In the genomic region with DNA sequence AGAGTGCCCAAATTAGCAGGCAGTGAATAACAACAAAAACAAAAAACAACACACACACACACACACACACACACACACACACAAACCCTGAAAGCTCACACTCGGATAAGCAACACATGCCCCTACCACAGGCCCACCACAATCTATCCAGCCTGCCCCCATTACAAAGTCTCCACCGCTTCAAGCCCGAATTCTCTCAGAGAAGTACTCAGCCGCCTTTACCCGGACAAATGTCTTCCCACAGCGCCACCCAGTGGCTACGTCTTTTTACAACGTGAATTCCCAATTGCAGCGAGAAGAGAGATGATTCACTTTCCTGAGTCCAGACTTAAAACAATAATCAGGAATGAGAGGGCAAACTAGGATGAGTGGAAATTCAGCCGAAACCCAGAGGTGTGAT, we compare ENCODE assay signal across 9 mouse cellular contexts. TPM values are rescaled to one million over a fixed set of nuclear protein-coding genes. Genes with fewer than 3 reads are reported as not detected.
A peak's percentile ranks its signal among the peaks of the same experiment; 100 is the strongest.
DNase-seq lines count a peak whose midpoint lies in the region; ATAC-seq and TF ChIP-seq lines count a peak whose summit lies in the region.
"Had no signal": no experiment of that assay in that cellular context is flagged by ENCODE, and none has a peak within 500 bp of the region (broad histone marks: within the 10 kb centered on the region; RNA-seq: fewer than 3 reads in every experiment).

No protein-coding gene starts in this region.

- H3K4me2 ChIP-seq in heart, embryonic 11.5 days = no peak overlapping the region
- H3K4me2 ChIP-seq in limb, embryonic 14.5 days (replicated peaks; ENCODE audit: low read depth, low read length, severe bottlenecking) = no peak overlapping the region
- no peak overlapping the region for H3K4me2 ChIP-seq in neural tube, embryonic 11.5 days (ENCODE audit: low read depth)

- no peak overlapping the region; the same call in 1 of the 2 replicates for H3K27ac ChIP-seq in heart, adult 2 months
- no peak overlapping the region for H3K27ac ChIP-seq in heart, embryonic 11.5 days (ENCODE audit: low read depth, low read length)
- H3K27ac ChIP-seq in cortical plate, adult 2 months (ENCODE audit: insufficient read depth, low read length) = no peak overlapping the region
- H3K27ac ChIP-seq in limb, embryonic 14.5 days (replicated peaks; ENCODE audit: low read depth, low read length) = no peak overlapping the region
- no peak overlapping the region for H3K27ac ChIP-seq in neural tube, embryonic 11.5 days (ENCODE audit: low read depth, low read length)

- no peaks in the 10 kb centered on the region for H3K9me3 ChIP-seq in heart, embryonic 11.5 days (replicated peaks; ENCODE audit: control insufficient read depth, low read length)
- H3K9me3 ChIP-seq in limb, embryonic 14.5 days (ENCODE audit: control insufficient read depth, low read length) = no peaks in the 10 kb centered on the region
- H3K9me3 ChIP-seq in neural tube, embryonic 11.5 days (ENCODE audit: control insufficient read depth, low read length) = no peaks in the 10 kb centered on the region

- no peaks in the 10 kb centered on the region for H3K4me1 ChIP-seq in heart, adult 2 months (ENCODE audit: control insufficient read depth, insufficient read depth, low read length)
- peaks cover 12% of the 10 kb centered on the region for H3K4me1 ChIP-seq in heart, embryonic 11.5 days (ENCODE audit: control insufficient read depth, insufficient read depth, low read length)
- H3K4me1 ChIP-seq in cortical plate, adult 2 months (ENCODE audit: control insufficient read depth, insufficient read depth, low read length) = no peaks in the 10 kb centered on the region
- no peaks in the 10 kb centered on the region for H3K4me1 ChIP-seq in limb, embryonic 14.5 days (ENCODE audit: control insufficient read depth, insufficient read depth, low read length)
- peaks cover 7% of the 10 kb centered on the region for H3K4me1 ChIP-seq in neural tube, embryonic 11.5 days (ENCODE audit: control insufficient read depth, insufficient read depth, low read length)

- no peaks in the 10 kb centered on the region for H3K27me3 ChIP-seq in heart, adult 2 months (ENCODE audit: control insufficient read depth, insufficient read depth, low read length)
- no peaks in the 10 kb centered on the region for H3K27me3 ChIP-seq in heart, embryonic 11.5 days (ENCODE audit: control insufficient read depth, insufficient read depth, low read length)
- H3K27me3 ChIP-seq in limb, embryonic 14.5 days (ENCODE audit: control insufficient read depth, insufficient read depth, low read length) = no peaks in the 10 kb centered on the region
- no peaks in the 10 kb centered on the region for H3K27me3 ChIP-seq in neural tube, embryonic 11.5 days (ENCODE audit: control insufficient read depth, insufficient read depth, low read length)
- H3K27me3 ChIP-seq in splenic B cell, adult 2 months (ENCODE audit: control insufficient read depth, insufficient read depth, low read length, poor library complexity, severe bottlenecking) = no peaks in the 10 kb centered on the region
- H3K27me3 ChIP-seq: Patski had no signal

- no peak overlapping the region for H3K4me3 ChIP-seq in heart, adult 2 months
- H3K4me3 ChIP-seq in heart, embryonic 11.5 days (ENCODE audit: low read depth, low read length) = no peak overlapping the region
- no peak overlapping the region for H3K4me3 ChIP-seq in cortical plate, adult 2 months (ENCODE audit: insufficient read depth, low read length)
- no peak overlapping the region for H3K4me3 ChIP-seq in limb, embryonic 14.5 days (replicated peaks; ENCODE audit: low read length)
- no peak overlapping the region for H3K4me3 ChIP-seq in neural tube, embryonic 11.5 days (ENCODE audit: low read depth, low read length)

- intact Hi-C loops in heart, adult 2 months (cut with DNase I) = loop anchor here (1.0 to 5.0 kb wide), 2 partner anchors 433 to 631 kb away; no protein-coding TSS in a partner anchor

- H3K79me2 ChIP-seq in heart, adult 2 months (replicated peaks; ENCODE audit: control insufficient read depth, insufficient read depth, low read length) = no peaks in the 10 kb centered on the region

- H3K9ac ChIP-seq in heart, adult 2 months (ENCODE audit: low read depth, low read length) = no peak overlapping the region
- H3K9ac ChIP-seq in heart, embryonic 11.5 days (ENCODE audit: low read depth, low read length) = no peak overlapping the region
- no peak overlapping the region for H3K9ac ChIP-seq in limb, embryonic 14.5 days (ENCODE audit: low read depth, low read length, severe bottlenecking)
- no peak overlapping the region for H3K9ac ChIP-seq in neural tube, embryonic 11.5 days (ENCODE audit: low read length)

- H3K36me3 ChIP-seq in heart, adult 2 months (ENCODE audit: control insufficient read depth, insufficient read depth, low read length) = no peaks in the 10 kb centered on the region
- no peaks in the 10 kb centered on the region for H3K36me3 ChIP-seq in heart, embryonic 11.5 days (ENCODE audit: control insufficient read depth, insufficient read depth, low read length)
- no peaks in the 10 kb centered on the region for H3K36me3 ChIP-seq in limb, embryonic 14.5 days (ENCODE audit: control insufficient read depth, insufficient read depth, low read length)
- H3K36me3 ChIP-seq in neural tube, embryonic 11.5 days (ENCODE audit: control insufficient read depth, insufficient read depth, low read length) = no peaks in the 10 kb centered on the region
- no peaks in the 10 kb centered on the region for H3K36me3 ChIP-seq in splenic B cell, adult 2 months (ENCODE audit: control insufficient read depth, insufficient read depth, low read length, poor library complexity, severe bottlenecking)

- peak; percentile 80 to 87 for DNase-seq in heart, adult 2 months
- peak; percentile 51 for DNase-seq in gastrocnemius, postnatal 25 days
- DNase-seq in kidney, adult 8-10 months = peak; percentile 58 to 85
- peak; percentile 86 for DNase-seq in limb, embryonic 14.5 days (ENCODE audit: low spot score)
- peak; percentile 89 for DNase-seq in neural tube, embryonic 11.5 days (ENCODE audit: low spot score)
- peak; percentile 82 for DNase-seq in splenic B cell, adult 2 months (ENCODE audit: low read depth, low spot score)

- WGBS in heart, adult 2 months = 3% methylated on average over 10 of the region's 10 CpGs
- WGBS in heart, embryonic 11.5 days (ENCODE audit: insufficient replicate concordance) = 2% methylated on average over 10 of the region's 10 CpGs
- 2% methylated on average over 10 of the region's 10 CpGs for WGBS in limb, embryonic 14.5 days
- WGBS in neural tube, embryonic 11.5 days = 1% methylated on average over 10 of the region's 10 CpGs

- ATAC-seq in heart, embryonic 11.5 days (replicated peaks; ENCODE audit: insufficient number of reproducible peaks, low FRiP score, low TSS enrichment) = no peak
- no peak for ATAC-seq in limb, embryonic 14.5 days (ENCODE audit: low FRiP score, low read depth)
- peak; percentile 75; the same call in 1 of the 2 replicates for ATAC-seq in neural tube, embryonic 11.5 days (ENCODE audit: insufficient read depth, low FRiP score, low TSS enrichment)
- ATAC-seq: Patski had no signal

- TF ChIP-seq CTCF in heart, adult 2 months (IDR thresholded peaks at IDR 0.05) = peak; percentile 80
- TF ChIP-seq CTCF in cortical plate, adult 2 months (IDR thresholded peaks at IDR 0.05; ENCODE audit: extremely low read depth, insufficient read depth, low read length) = peak; percentile 87

- no peak for TF ChIP-seq POLR2A in heart, adult 2 months (IDR thresholded peaks at IDR 0.05; ENCODE audit: insufficient read depth, low read depth, low read length)
- TF ChIP-seq POLR2A in cortical plate, adult 2 months (IDR thresholded peaks at IDR 0.05; ENCODE audit: extremely low read depth, insufficient read depth, low read length) = no peak
- no peak for TF ChIP-seq POLR2A in limb, embryonic 14.5 days (IDR thresholded peaks at IDR 0.05; ENCODE audit: borderline replicate concordance, extremely low read depth, insufficient read depth, insufficient read length)

- TF ChIP-seq EP300 in heart, adult 2 months (IDR thresholded peaks at IDR 0.05; ENCODE audit: insufficient read depth, low read depth, low read length) = peak; percentile 75; the same call in 1 of the 2 replicates

RNA-seq across cellular contexts. Expression of gene Nuak1, which starts 10.3 kb away (rescaled TPM):
- 10 to 100 TPM; 27.0 to 29.0 TPM for total RNA-seq in heart, adult 2 months (2021)
- 15.3 and 32.0 TPM in 2 replicates for polyA plus RNA-seq in heart, adult 2 months (2012; rRNA removed)
- polyA plus RNA-seq in heart, embryonic 11.5 days (2014; fragmentation: Nextera tagmentation; extraction: Ambion mirVana) = 2.4 and 3.0 TPM in 2 replicates
- 39.2 and 43.7 TPM in 2 replicates for polyA plus RNA-seq in cortical plate, adult 2 months (2012; rRNA removed)
- total RNA-seq in gastrocnemius, postnatal 25 days (2021) = 10 to 100 TPM; 12.6 to 19.4 TPM
- polyA plus RNA-seq in limb, embryonic 14.5 days (2012; rRNA removed) = 19.6 and 27.4 TPM in 2 replicates
- 3.3 and 3.7 TPM in 2 replicates for polyA plus RNA-seq in limb, embryonic 14.5 days (2014; fragmentation: Nextera tagmentation; extraction: Ambion mirVana)
- 3.3 and 3.7 TPM in 2 replicates for polyA plus RNA-seq in neural tube, embryonic 11.5 days (2014; fragmentation: Nextera tagmentation; extraction: Ambion mirVana)
